Mouse (Mus musculus) cerebellum, adult 11-12 months (tissue): ENCODE data around the gene Zcchc24.

Source experiments
- DNase-seq: peaks from one replicate; pipeline ENCODE4 v3.0.0; 2022

Gene Zcchc24

GRCm38 (mm10) chr14:25774100-25774499 is 5.3 kb upstream of the Zcchc24 start:
- no peak for DNase-seq

GRCm38 (mm10) chr14:25773039-25773438 is 4.2 kb upstream of the Zcchc24 start:
- no peak for DNase-seq

GRCm38 (mm10) chr14:25769626-25770306 is 927 bp upstream of the Zcchc24 start:
- DNase-seq = no peak

- no peak for DNase-seq
These were observed 462 bp downstream of the Zcchc24 start for GRCm38 (mm10) chr14:25768261-25768893.

GRCm38 (mm10) chr14:25767725-25768203 is 1.1 kb downstream of the Zcchc24 start:
- DNase-seq = no peak

GRCm38 (mm10) chr14:25766441-25766840 is 2.4 kb downstream of the Zcchc24 start:
- no peak for DNase-seq

- DNase-seq = peak; percentile 46
These were observed 2.9 kb downstream of the Zcchc24 start for GRCm38 (mm10) chr14:25765921-25766320.

- no peak for DNase-seq
These were observed 3.7 kb downstream of the Zcchc24 start for GRCm38 (mm10) chr14:25765146-25765545.

- DNase-seq = no peak
These were observed 7.7 kb downstream of the Zcchc24 start for GRCm38 (mm10) chr14:25761184-25761583.

GRCm38 (mm10) chr14:25759981-25760537 is 8.8 kb downstream of the Zcchc24 start:
- no peak for DNase-seq

GRCm38 (mm10) chr14:25759551-25759950 is 9.3 kb downstream of the Zcchc24 start:
- no peak for DNase-seq

GRCm38 (mm10) chr14:25757917-25758316 is 10.9 kb downstream of the Zcchc24 start:
- no peak for DNase-seq

- DNase-seq = no peak
These were observed 12.4 kb downstream of the Zcchc24 start for GRCm38 (mm10) chr14:25756385-25756990.

GRCm38 (mm10) chr14:25755541-25755940 is 13.3 kb downstream of the Zcchc24 start:
- DNase-seq = no peak

GRCm38 (mm10) chr14:25754531-25755484 is 14.0 kb downstream of the Zcchc24 start:
- no peak for DNase-seq

- DNase-seq = peak; percentile 19
These were observed 15.8 kb downstream of the Zcchc24 start for GRCm38 (mm10) chr14:25753021-25753420.

- DNase-seq = no peak
These were observed 17.8 kb downstream of the Zcchc24 start for GRCm38 (mm10) chr14:25751067-25751466.

- DNase-seq = no peak
These were observed 18.3 kb downstream of the Zcchc24 start for GRCm38 (mm10) chr14:25750448-25751015.

- no peak for DNase-seq
These were observed 19.5 kb downstream of the Zcchc24 start for GRCm38 (mm10) chr14:25749143-25749909.

- DNase-seq = no peak
These were observed 20.7 kb downstream of the Zcchc24 start for GRCm38 (mm10) chr14:25747996-25748756.
